Mouse (Mus musculus) lung, postnatal 0 days (tissue): ENCODE results near the gene Fancf.

Experiments used
- CTCF ChIP-seq: IDR thresholded peaks from 2 replicates; pipeline ENCODE4 v1.5.1; 2016; ENCODE audit warnings: antibody characterized with exemption, mild to moderate bottlenecking
- EP300 ChIP-seq: IDR thresholded peaks from 2 replicates; pipeline ENCODE4 v1.6.1; 2016; ENCODE audit warnings: antibody characterized with exemption, mild to moderate bottlenecking, control low read depth

DNA sequence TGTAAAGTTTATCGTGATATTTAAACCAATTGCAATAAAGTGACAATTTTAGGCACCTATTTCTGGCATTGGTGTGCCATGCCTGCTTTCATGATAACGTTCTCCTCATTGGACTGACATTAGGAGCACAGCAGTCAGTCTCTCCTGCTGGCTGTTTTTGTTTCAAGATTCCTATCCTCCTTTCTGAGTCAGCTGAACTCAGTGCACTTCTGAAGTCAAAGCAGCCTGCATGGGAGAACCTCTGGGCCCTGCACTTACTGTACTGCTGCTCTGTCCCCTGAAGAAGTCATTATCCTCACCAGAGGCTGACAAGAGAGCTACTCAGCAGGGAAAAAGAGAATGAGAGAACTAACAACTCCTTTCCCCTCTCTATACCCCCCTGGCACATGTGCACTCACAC lies 32.9 kb upstream of the Fancf start:
- TF ChIP-seq CTCF (no peak), EP300 (no peak)
